Mouse (Mus musculus): ENCODE measurements around the gene Abhd16a.

Gene Abhd16a

GRCm38 (mm10) chr17:35058911-35059892 lies 29.9 kb upstream of the Abhd16a start, which contains the start of gene Ddah2:
TSS of gene Ddah2 (plus strand) at chr17:35059035.
- in situ Hi-C loops (cut with MboI, MseI) = loop anchor here in 1 of 2 experiments (10.0 kb wide), 1 partner anchor 796 kb away; no protein-coding TSS in a partner anchor

- in situ Hi-C loops (cut with MboI, MseI) = loop anchor here (5.0 kb wide), 1 partner anchor 38 kb away; no protein-coding TSS in a partner anchor
These were observed 29.0 kb upstream of the Abhd16a start for GRCm38 (mm10) chr17:35060071-35060470.

GRCm38 (mm10) chr17:35060737-35061297 lies 28.2 kb upstream of the Abhd16a start:
- in situ Hi-C loops (cut with MboI, MseI) = loop anchor here (5.0 kb wide), 1 partner anchor 39 kb away; no protein-coding TSS in a partner anchor

- in situ Hi-C loops (cut with MboI, MseI) = loop anchor here (5.0 kb wide), 1 partner anchor 39 kb away; no protein-coding TSS in a partner anchor
These were observed 27.8 kb upstream of the Abhd16a start for GRCm38 (mm10) chr17:35061299-35061698.

- in situ Hi-C loops (cut with MboI, MseI) = loop anchor here (5.0 kb wide), 1 partner anchor 41 kb away; no protein-coding TSS in a partner anchor
These were observed 25.6 kb upstream of the Abhd16a start for GRCm38 (mm10) chr17:35063466-35063865.

- in situ Hi-C loops (cut with MboI, MseI) = loop anchor here (5.0 kb wide), 1 partner anchor 42 kb away; no protein-coding TSS in a partner anchor
These were observed 24.6 kb upstream of the Abhd16a start for GRCm38 (mm10) chr17:35064378-35064877.

GRCm38 (mm10) chr17:35064951-35065947 lies 23.8 kb upstream of the Abhd16a start, which contains the start of gene Ly6g6c:
TSS of gene Ly6g6c (plus strand) at chr17:35065388.
- in situ Hi-C loops (cut with MboI, MseI) = loop anchor here (5.0 kb wide), 1 partner anchor 43 kb away; no protein-coding TSS in a partner anchor

GRCm38 (mm10) chr17:35066084-35066483 lies 23.0 kb upstream of the Abhd16a start, which contains the start of gene Mpig6b:
TSS of gene Mpig6b (minus strand) at chr17:35066184.
- in situ Hi-C loops (cut with MboI, MseI) = no loop called here

- in situ Hi-C loops (cut with MboI, MseI) = no loop called here
These were observed 20.7 kb upstream of the Abhd16a start for GRCm38 (mm10) chr17:35068213-35068914.

GRCm38 (mm10) chr17:35070556-35071229 lies 18.4 kb upstream of the Abhd16a start:
- in situ Hi-C loops (cut with MboI, MseI) = no loop called here

- in situ Hi-C loops (cut with MboI, MseI) = no loop called here
These were observed 17.6 kb upstream of the Abhd16a start for GRCm38 (mm10) chr17:35071454-35071853.

- in situ Hi-C loops (cut with MboI, MseI) = no loop called here
These were observed 15.0 kb upstream of the Abhd16a start for GRCm38 (mm10) chr17:35074097-35074496.

GRCm38 (mm10) chr17:35076507-35077176 lies 12.4 kb upstream of the Abhd16a start, which contains the start of gene Ly6g6e:
TSS of gene Ly6g6e (plus strand) at chr17:35076902.
- in situ Hi-C loops (cut with MboI, MseI) = no loop called here

- in situ Hi-C loops (cut with MboI, MseI) = no loop called here
These were observed 11.8 kb upstream of the Abhd16a start for GRCm38 (mm10) chr17:35077285-35077684.

GRCm38 (mm10) chr17:35077786-35078233 lies 11.3 kb upstream of the Abhd16a start, which contains the start of gene Ly6g6d:
TSS of gene Ly6g6d (minus strand) at chr17:35078065.
- in situ Hi-C loops (cut with MboI, MseI) = no loop called here

GRCm38 (mm10) chr17:35079778-35080177 lies 9.3 kb upstream of the Abhd16a start:
- in situ Hi-C loops (cut with MboI, MseI) = no loop called here

GRCm38 (mm10) chr17:35080248-35080647 lies 8.8 kb upstream of the Abhd16a start:
- in situ Hi-C loops (cut with MboI, MseI) = no loop called here

- in situ Hi-C loops (cut with MboI, MseI) = no loop called here
These were observed 8.4 kb upstream of the Abhd16a start for GRCm38 (mm10) chr17:35080710-35081109.
